Mouse (Mus musculus) hindbrain, embryonic 11.5 days (tissue): Measurements from ENCODE around the gene Rgs21. TPM values are rescaled to one million over a fixed set of nuclear protein-coding genes. Genes with fewer than 3 reads are reported as not detected.

ENCODE experiments used
- ATAC-seq: fragments of 200-750 bp; cut with Nextera tagmentation; 2 replicates; pipeline ENCODE4 v1.8.0; 2017; ENCODE audit warnings: mild to moderate bottlenecking, moderate TSS enrichment, moderate library complexity; ENCODE audit not compliant: low FRiP score
- DNase-seq: peaks from one replicate; pipeline ENCODE4 v3.0.0-alpha.2; 2015; ENCODE audit warnings: low spot score
- H3K27ac ChIP-seq: fragments of 300-500 bp; sonication (generic); 2 replicates; pipeline ENCODE4 v1.5.1; 2014; ENCODE audit warnings: mild to moderate bottlenecking, low read depth, low read length
- H3K27me3 ChIP-seq: fragments of 300-500 bp; sonication (generic); 2 replicates; pipeline ENCODE4 v1.6.1; 2014; ENCODE audit warnings: mild to moderate bottlenecking, low read length, moderate library complexity, mixed read lengths; ENCODE audit not compliant: control insufficient read depth, insufficient read depth
- H3K36me3 ChIP-seq: fragments of 300-500 bp; sonication (generic); 2 replicates; pipeline ENCODE4 v1.6.1; 2014; ENCODE audit warnings: mild to moderate bottlenecking, low read length, moderate library complexity, mixed read lengths; ENCODE audit not compliant: control insufficient read depth, insufficient read depth
- H3K4me1 ChIP-seq: fragments of 300-500 bp; sonication (generic); replicated peaks from 2 replicates; pipeline ENCODE4 v1.6.1; 2014; ENCODE audit warnings: low read length, mixed read lengths; ENCODE audit not compliant: control insufficient read depth, insufficient read depth
- H3K4me2 ChIP-seq: fragments of 300-500 bp; sonication (generic); replicated peaks from 2 replicates; pipeline ENCODE4 v1.6.1; 2014; ENCODE audit warnings: mild to moderate bottlenecking, low read depth, low read length
- H3K4me3 ChIP-seq: fragments of 300-500 bp; sonication (generic); 2 replicates; pipeline ENCODE4 v1.5.1; 2014; ENCODE audit warnings: low read depth, low read length
- H3K9ac ChIP-seq: fragments of 300-500 bp; sonication (generic); 2 replicates; pipeline ENCODE4 v1.6.1; 2014; ENCODE audit warnings: low read depth, low read length
- H3K9me3 ChIP-seq: fragments of 300-500 bp; sonication (generic); 2 replicates; pipeline ENCODE4 v1.6.1; 2016; ENCODE audit warnings: low read length; ENCODE audit not compliant: control insufficient read depth
- WGBS: fragments of 180-500 bp; shearing (Covaris S2); extraction: QIAGEN DNeasy Blood & Tissue Kit; methylation state at CpG from one replicate; pipeline ENCODE4 v1.1.7; 2014; 5-methylcytosine and 5-hydroxymethylcytosine counted together
- polyA plus RNA-seq: library from polyadenylated mRNA; unstranded; fragments of >200 nt; fragmentation: Nextera tagmentation; extraction: Ambion mirVana; gene quantifications from 2 replicates; pipeline ENCODE4 v1.2.1, GENCODE M21; 2014

Gene Rgs21
- polyA plus RNA-seq: not detected in 2 replicates

- Histone ChIP-seq H3K4me3 (no peak within 1 kb of the TSS), H3K27me3 (no peaks in the 10 kb centered on the region), H3K4me2 (no peak within 1 kb of the TSS), H3K4me1 (no peaks in the 10 kb centered on the region), H3K36me3 (no peaks in the 10 kb centered on the region), H3K9me3 (no peaks in the 10 kb centered on the region), H3K9ac (no peak within 1 kb of the TSS), H3K27ac (no peak within 1 kb of the TSS)
- ATAC-seq: no peak
- WGBS: 64% methylated on average over 3 of the region's 3 CpGs
- DNase-seq: no peak
These were observed at the start of gene Rgs21 for GRCm38 (mm10) chr1:144567567-144567966. Gene Rgs21 (minus strand): TSS chr1:144567667.

- Histone ChIP-seq H3K4me1 (no peaks in the 10 kb centered on the region), H3K36me3 (no peaks in the 10 kb centered on the region)
- DNase-seq: no peak
These were observed 36.6 kb upstream of the Rgs21 start for GRCm38 (mm10) chr1:144604071-144604470.

GRCm38 (mm10) chr1:144602987-144603386 is 35.5 kb upstream of the Rgs21 start:
- 94% methylated on average over 2 of the region's 2 CpGs for WGBS
- H3K9ac ChIP-seq: no peak overlapping the region
- no peak for DNase-seq
- H3K27me3 ChIP-seq: no peaks in the 10 kb centered on the region
- no peak for ATAC-seq
- H3K4me1 ChIP-seq: no peaks in the 10 kb centered on the region
- H3K27ac ChIP-seq: no peak overlapping the region
- no peak overlapping the region for H3K4me2 ChIP-seq
- no peaks in the 10 kb centered on the region for H3K9me3 ChIP-seq
- no peak overlapping the region for H3K4me3 ChIP-seq
- no peaks in the 10 kb centered on the region for H3K36me3 ChIP-seq

More at GRCm38 (mm10) chr1:144604071-144604470, 36.6 kb upstream of the Rgs21 start:
- Histone ChIP-seq H3K4me2 (no peak overlapping the region), H3K27ac (no peak overlapping the region), H3K4me3 (no peak overlapping the region), H3K9ac (no peak overlapping the region), H3K27me3 (no peaks in the 10 kb centered on the region), H3K9me3 (no peaks in the 10 kb centered on the region)
- 94% methylated on average over 1 of the region's 1 CpGs for WGBS
- ATAC-seq: no peak

GRCm38 (mm10) chr1:144579321-144579720 is 11.9 kb upstream of the Rgs21 start:
- no peak overlapping the region for H3K9ac ChIP-seq
- no peak overlapping the region for H3K27ac ChIP-seq
- H3K27me3 ChIP-seq: no peaks in the 10 kb centered on the region
- H3K36me3 ChIP-seq: no peaks in the 10 kb centered on the region
- no peak overlapping the region for H3K4me3 ChIP-seq
- H3K9me3 ChIP-seq: no peaks in the 10 kb centered on the region
- 94% methylated on average over 1 of the region's 1 CpGs for WGBS
- no peak for ATAC-seq
- DNase-seq: no peak
- H3K4me1 ChIP-seq: no peaks in the 10 kb centered on the region
- no peak overlapping the region for H3K4me2 ChIP-seq

- Histone ChIP-seq H3K36me3 (no peaks in the 10 kb centered on the region), H3K4me2 (no peak overlapping the region), H3K27ac (no peak overlapping the region), H3K4me3 (no peak overlapping the region), H3K4me1 (no peaks in the 10 kb centered on the region), H3K27me3 (no peaks in the 10 kb centered on the region), H3K9ac (no peak overlapping the region), H3K9me3 (no peaks in the 10 kb centered on the region)
- WGBS: 89% methylated on average over 2 of the region's 2 CpGs
- ATAC-seq (no peak), DNase-seq (no peak)
These were observed 5.5 kb upstream of the Rgs21 start for GRCm38 (mm10) chr1:144572972-144573371.

GRCm38 (mm10) chr1:144569905-144570304 is 2.4 kb upstream of the Rgs21 start:
- H3K4me2 ChIP-seq: no peak overlapping the region
- H3K36me3 ChIP-seq: no peaks in the 10 kb centered on the region
- no peaks in the 10 kb centered on the region for H3K9me3 ChIP-seq
- WGBS: 83% methylated on average over 3 of the region's 3 CpGs
- no peak for DNase-seq
- H3K27ac ChIP-seq: no peak overlapping the region
- H3K27me3 ChIP-seq: no peaks in the 10 kb centered on the region
- ATAC-seq: no peak
- H3K4me1 ChIP-seq: no peaks in the 10 kb centered on the region
- no peak overlapping the region for H3K4me3 ChIP-seq
- no peak overlapping the region for H3K9ac ChIP-seq

GRCm38 (mm10) chr1:144545142-144545541 is 22.3 kb downstream of the Rgs21 start:
- DNase-seq (no peak), ATAC-seq (no peak)
- Histone ChIP-seq H3K4me3 (no peak overlapping the region), H3K9ac (no peak overlapping the region), H3K27me3 (no peaks in the 10 kb centered on the region), H3K4me2 (no peak overlapping the region), H3K27ac (no peak overlapping the region), H3K9me3 (no peaks in the 10 kb centered on the region), H3K36me3 (no peaks in the 10 kb centered on the region), H3K4me1 (no peaks in the 10 kb centered on the region)
- 73% methylated on average over 4 of the region's 4 CpGs for WGBS

GRCm38 (mm10) chr1:144544497-144544961 is 22.9 kb downstream of the Rgs21 start:
- Histone ChIP-seq H3K4me3 (no peak overlapping the region), H3K36me3 (no peaks in the 10 kb centered on the region), H3K9ac (no peak overlapping the region), H3K27ac (no peak overlapping the region), H3K9me3 (no peaks in the 10 kb centered on the region), H3K4me2 (no peak overlapping the region), H3K4me1 (no peaks in the 10 kb centered on the region), H3K27me3 (no peaks in the 10 kb centered on the region)
- no peak for DNase-seq
- peak; percentile 49; the same call in 1 of the 2 replicates for ATAC-seq
- whole genome bisulfite sequencing: 82% methylated on average over 6 of the region's 6 CpGs

- WGBS: 91% methylated on average over 1 of the region's 1 CpGs
- Histone ChIP-seq H3K36me3 (no peaks in the 10 kb centered on the region), H3K9me3 (no peaks in the 10 kb centered on the region), H3K4me2 (no peak overlapping the region), H3K4me1 (no peaks in the 10 kb centered on the region), H3K4me3 (no peak overlapping the region), H3K27ac (no peak overlapping the region), H3K27me3 (no peaks in the 10 kb centered on the region), H3K9ac (no peak overlapping the region)
- DNase-seq (no peak), ATAC-seq (no peak)
These were observed 35.7 kb downstream of the Rgs21 start for GRCm38 (mm10) chr1:144531746-144532145.
